Mouse (Mus musculus) forebrain, embryonic 15.5 days (tissue): ENCODE measurements at regions not wholly inside any gene's neighbourhood (a gene's known extent, or its start where the extent isn't known, plus 50 kb on each side); places are given as distances from the start of the nearest gene placed in this dataset.

ENCODE experiments used
- ATAC-seq: fragments of 200-750 bp; cut with Nextera tagmentation; replicated peaks from 2 replicates; pipeline ENCODE4 v1.8.0; 2017; ENCODE audit warnings: mild to moderate bottlenecking, moderate TSS enrichment, moderate library complexity
- H3K27ac ChIP-seq: fragments of 300-500 bp; sonication (generic); replicated peaks from 2 replicates; pipeline ENCODE4 v1.5.1; 2015; ENCODE audit warnings: mild to moderate bottlenecking, inconsistent platforms
- H3K27me3 ChIP-seq: fragments of 300-500 bp; sonication (generic); 2 replicates; pipeline ENCODE4 v1.6.1; 2015; ENCODE audit warnings: inconsistent platforms
- H3K36me3 ChIP-seq: fragments of 300-500 bp; sonication (generic); 2 replicates; pipeline ENCODE4 v1.6.1; 2015; ENCODE audit warnings: mild to moderate bottlenecking, inconsistent platforms
- H3K4me1 ChIP-seq: fragments of 300-500 bp; sonication (generic); 2 replicates; pipeline ENCODE4 v1.6.1; 2015; ENCODE audit warnings: inconsistent platforms
- H3K4me2 ChIP-seq: fragments of 300-500 bp; sonication (generic); replicated peaks from 2 replicates; pipeline ENCODE4 v1.6.1; 2015; ENCODE audit warnings: mild to moderate bottlenecking, inconsistent platforms
- H3K4me3 ChIP-seq: fragments of 300-500 bp; sonication (generic); 2 replicates; pipeline ENCODE4 v1.5.1; 2015; ENCODE audit warnings: mild to moderate bottlenecking, inconsistent platforms
- H3K9ac ChIP-seq: fragments of 300-500 bp; sonication (generic); replicated peaks from 2 replicates; pipeline ENCODE4 v1.6.1; 2015; ENCODE audit warnings: mild to moderate bottlenecking, inconsistent platforms
- H3K9me3 ChIP-seq: fragments of 300-500 bp; sonication (generic); 2 replicates; pipeline ENCODE4 v1.6.1; 2016; ENCODE audit warnings: inconsistent platforms
- WGBS: fragments of 180-500 bp; shearing (Covaris S2); methylation state at CpG from one replicate; pipeline ENCODE4 v1.1.7; 2015; ENCODE audit warnings: mixed read lengths; 5-methylcytosine and 5-hydroxymethylcytosine counted together

DNA sequence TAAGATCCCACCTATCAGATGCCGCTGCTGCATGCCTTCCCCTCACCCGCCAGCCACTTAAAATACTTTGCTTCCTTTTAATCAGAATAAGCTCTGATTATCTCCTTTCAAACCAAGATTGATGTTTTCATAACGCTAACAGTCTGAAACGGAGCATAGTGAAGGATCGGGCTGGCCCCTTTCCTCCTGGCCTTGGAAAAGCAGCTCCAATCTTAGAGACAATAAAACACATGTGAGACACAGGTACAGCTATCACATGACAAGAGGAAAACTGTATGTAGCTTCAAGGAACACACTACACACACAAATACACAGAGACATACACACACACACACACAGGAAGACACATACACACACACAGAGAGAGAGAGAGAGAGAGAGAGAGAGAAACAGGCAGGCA, 165.3 kb upstream of the Rnf32 start:
- H3K9me3 ChIP-seq = no peaks in the 10 kb centered on the region
- no peak for ATAC-seq
- no peak overlapping the region for H3K9ac ChIP-seq
- 52% methylated on average over 5 of the region's 5 CpGs for WGBS
- H3K36me3 ChIP-seq = no peaks in the 10 kb centered on the region
- H3K4me2 ChIP-seq = no peak overlapping the region
- no peak overlapping the region for H3K4me3 ChIP-seq
- H3K4me1 ChIP-seq = no peaks in the 10 kb centered on the region
- no peak overlapping the region for H3K27ac ChIP-seq
- H3K27me3 ChIP-seq = no peaks in the 10 kb centered on the region

DNA sequence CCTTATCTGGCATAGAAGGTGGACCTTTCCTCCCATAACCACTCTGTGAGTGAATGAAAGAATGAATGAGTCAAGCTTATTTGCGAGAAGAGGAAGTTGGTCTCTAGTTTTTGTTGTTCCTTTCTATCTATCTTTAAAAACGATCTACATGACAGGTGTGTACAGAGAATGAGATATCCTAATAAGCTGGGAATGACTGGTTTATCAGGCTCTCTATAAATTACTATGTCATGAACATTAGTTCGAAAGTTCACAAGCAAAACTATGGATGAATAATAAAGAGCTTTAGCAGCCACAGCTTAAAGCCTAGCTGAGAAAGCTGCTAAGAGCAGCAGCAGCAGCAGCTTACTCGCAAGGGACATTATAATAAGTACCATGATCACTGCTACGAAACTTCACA, 165.8 kb upstream of the Rnf32 start:
- WGBS = 76% methylated on average over 5 of the region's 5 CpGs
- H3K27ac ChIP-seq = no peak overlapping the region

DNA sequence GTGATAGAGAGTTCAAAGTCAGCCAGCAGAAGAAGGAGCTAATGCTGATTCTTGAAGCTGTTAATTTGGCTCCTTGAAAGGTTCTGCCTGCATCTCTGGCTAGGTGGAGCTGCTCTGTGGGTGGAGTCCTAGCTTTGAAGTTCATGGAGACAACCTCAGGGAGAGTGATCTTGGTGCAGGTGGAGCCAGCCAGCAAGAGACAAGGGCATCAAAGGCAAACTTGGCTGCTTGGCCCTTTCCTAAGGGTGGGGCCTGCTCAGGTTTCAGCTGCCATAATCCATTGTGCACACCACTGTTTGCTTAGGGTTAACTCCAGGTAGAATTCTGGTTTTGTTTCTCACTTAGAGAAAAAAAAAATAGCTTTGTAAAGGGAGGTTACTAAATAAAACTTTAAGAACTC, 170.7 kb upstream of the Rnf32 start:
- H3K27ac ChIP-seq = no peak overlapping the region
- H3K36me3 ChIP-seq = no peaks in the 10 kb centered on the region
- no peak for ATAC-seq
- H3K4me3 ChIP-seq = no peak overlapping the region
- H3K27me3 ChIP-seq = no peaks in the 10 kb centered on the region
- H3K4me2 ChIP-seq = no peak overlapping the region
- H3K9ac ChIP-seq = no peak overlapping the region
- H3K4me1 ChIP-seq = no peaks in the 10 kb centered on the region
- no peaks in the 10 kb centered on the region for H3K9me3 ChIP-seq

More for the DNA sequence above, 165.8 kb upstream of the Rnf32 start:
- no peaks in the 10 kb centered on the region for H3K27me3 ChIP-seq
- no peak overlapping the region for H3K9ac ChIP-seq
- no peaks in the 10 kb centered on the region for H3K4me1 ChIP-seq
- no peak for ATAC-seq
- no peak overlapping the region for H3K4me3 ChIP-seq
- H3K36me3 ChIP-seq = no peaks in the 10 kb centered on the region
- H3K4me2 ChIP-seq = no peak overlapping the region
- no peaks in the 10 kb centered on the region for H3K9me3 ChIP-seq

DNA sequence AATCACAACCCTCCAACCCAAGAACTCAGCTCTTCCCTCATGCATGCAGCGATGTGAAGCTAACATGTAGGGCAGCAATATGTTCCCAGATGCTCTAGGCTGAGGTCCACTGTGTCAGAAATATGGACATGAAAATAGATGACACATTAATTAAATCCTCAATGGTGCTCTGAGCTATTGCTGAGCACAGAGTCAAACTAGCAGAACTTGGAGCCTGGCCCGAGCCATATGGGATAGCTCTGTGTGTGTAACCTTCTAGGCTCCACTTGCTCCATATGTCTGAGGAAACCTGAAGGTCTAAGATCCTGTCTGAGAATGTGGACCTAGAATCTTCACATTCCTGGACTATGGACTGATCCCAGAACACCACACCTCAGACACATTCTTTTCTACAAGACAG, 203.0 kb upstream of the Rnf32 start:
- H3K36me3 ChIP-seq = no peaks in the 10 kb centered on the region
- H3K4me2 ChIP-seq = no peak overlapping the region
- no peak overlapping the region for H3K27ac ChIP-seq
- WGBS = 87% methylated on average over 2 of the region's 2 CpGs
- H3K4me3 ChIP-seq = no peak overlapping the region
- no peak for ATAC-seq
- no peaks in the 10 kb centered on the region for H3K27me3 ChIP-seq
- no peak overlapping the region for H3K9ac ChIP-seq
- no peaks in the 10 kb centered on the region for H3K4me1 ChIP-seq
- no peaks in the 10 kb centered on the region for H3K9me3 ChIP-seq

DNA sequence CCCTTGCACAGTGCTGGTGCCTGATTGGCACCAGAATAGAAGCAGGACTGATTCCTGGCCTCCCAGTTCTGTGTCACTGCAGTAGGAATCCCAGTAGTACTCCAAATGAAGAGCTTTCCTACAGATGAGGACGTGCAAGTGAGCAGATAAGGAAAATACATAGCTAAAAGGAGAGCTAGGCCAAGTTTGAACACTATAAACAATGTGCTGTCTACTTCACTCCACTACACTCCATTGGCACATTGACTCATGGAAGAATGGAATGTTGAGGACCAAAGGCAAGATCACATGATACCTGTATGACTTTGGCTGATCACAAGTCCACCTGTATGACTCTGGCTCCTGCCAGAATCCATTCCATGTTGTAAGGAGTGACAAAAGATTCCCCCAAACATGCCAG, 215.9 kb upstream of the Rnf32 start:
- ATAC-seq = no peak
- no peaks in the 10 kb centered on the region for H3K4me1 ChIP-seq
- H3K9ac ChIP-seq = no peak overlapping the region
- no peak overlapping the region for H3K4me2 ChIP-seq
- no peak overlapping the region for H3K4me3 ChIP-seq
- H3K36me3 ChIP-seq = no peaks in the 10 kb centered on the region
- no peaks in the 10 kb centered on the region for H3K9me3 ChIP-seq
- WGBS = 63% methylated on average over 1 of the region's 1 CpGs
- H3K27ac ChIP-seq = no peak overlapping the region
- no peaks in the 10 kb centered on the region for H3K27me3 ChIP-seq

GRCm38 (mm10) chr5:28970404-28970803, 225.4 kb upstream of the Rnf32 start:
- Histone ChIP-seq H3K9ac (no peak overlapping the region), H3K27me3 (no peaks in the 10 kb centered on the region), H3K4me3 (no peak overlapping the region), H3K4me1 (no peaks in the 10 kb centered on the region), H3K27ac (no peak overlapping the region), H3K9me3 (no peaks in the 10 kb centered on the region), H3K36me3 (no peaks in the 10 kb centered on the region), H3K4me2 (no peak overlapping the region)
- no peak for ATAC-seq
- 83% methylated on average over 2 of the region's 2 CpGs for WGBS

- Histone ChIP-seq H3K4me2 (no peak overlapping the region), H3K4me1 (no peaks in the 10 kb centered on the region), H3K27me3 (no peaks in the 10 kb centered on the region), H3K4me3 (no peak overlapping the region), H3K9me3 (no peaks in the 10 kb centered on the region), H3K9ac (no peak overlapping the region), H3K27ac (no peak overlapping the region), H3K36me3 (no peaks in the 10 kb centered on the region)
- no peak for ATAC-seq
These were observed 240.8 kb upstream of the Rnf32 start for GRCm38 (mm10) chr5:28955036-28955435.

DNA sequence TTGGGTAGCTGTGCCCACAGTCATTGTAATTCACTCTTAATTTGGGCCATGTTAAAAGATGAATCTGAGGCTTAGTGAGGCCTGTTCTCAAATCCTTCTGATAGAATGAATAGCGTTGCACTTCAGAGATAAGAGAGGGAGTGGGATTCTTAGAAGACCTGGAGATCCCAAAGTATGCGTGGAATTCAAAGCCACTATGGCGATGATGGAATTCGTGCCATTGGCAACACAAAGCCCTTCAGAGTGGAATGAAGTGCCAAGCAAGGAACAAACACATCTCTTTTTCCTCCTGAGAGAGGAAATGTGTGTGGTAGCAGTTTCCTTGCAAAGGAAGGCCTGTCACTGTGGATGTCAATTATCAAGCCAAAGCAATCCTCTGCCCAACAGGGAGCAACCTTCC, 248.3 kb upstream of the Rnf32 start:
- 67% methylated on average over 4 of the region's 4 CpGs for WGBS
- H3K27ac ChIP-seq = no peak overlapping the region
- H3K36me3 ChIP-seq = no peaks in the 10 kb centered on the region
- H3K9me3 ChIP-seq = no peaks in the 10 kb centered on the region
- no peaks in the 10 kb centered on the region for H3K27me3 ChIP-seq
- no peak overlapping the region for H3K4me3 ChIP-seq
- no peak overlapping the region for H3K9ac ChIP-seq
- H3K4me1 ChIP-seq = no peaks in the 10 kb centered on the region
- no peak overlapping the region for H3K4me2 ChIP-seq
- ATAC-seq = no peak

DNA sequence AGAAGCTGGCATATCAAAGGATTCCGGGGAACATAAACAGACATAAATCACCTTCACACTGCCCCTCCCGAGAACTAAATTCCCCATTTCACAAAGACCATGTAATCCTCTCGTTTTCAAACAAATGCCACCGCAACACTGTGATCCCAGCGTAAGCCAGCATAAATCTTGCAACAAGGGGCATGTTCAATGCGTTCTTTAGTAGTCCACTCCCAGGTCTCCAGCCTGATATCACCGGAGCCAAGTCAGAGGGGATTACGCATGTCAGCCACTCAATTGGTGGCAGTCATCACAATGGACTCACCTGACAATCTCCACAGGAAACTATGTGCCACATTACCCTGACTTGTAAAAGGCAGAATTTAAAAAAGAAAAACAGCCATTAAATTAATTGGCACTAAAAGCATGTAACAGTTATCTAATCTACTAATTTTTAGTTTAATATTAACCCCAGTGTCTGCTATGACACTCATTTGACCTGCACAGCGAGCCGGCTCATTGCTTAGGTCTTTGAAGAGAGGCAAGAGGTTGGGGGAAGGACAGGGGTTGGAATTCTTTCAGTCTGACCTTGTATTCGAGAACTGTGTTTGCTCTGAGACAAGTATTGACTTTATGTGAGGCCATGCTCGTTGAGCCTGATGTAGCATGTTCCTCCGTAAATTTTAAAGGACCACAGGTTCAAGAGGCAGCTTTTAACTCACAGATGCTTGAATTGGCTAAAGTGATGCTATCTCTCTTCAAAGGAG, 252.0 kb upstream of the Rnf32 start:
- no peak overlapping the region for H3K4me2 ChIP-seq
- H3K27me3 ChIP-seq = no peaks in the 10 kb centered on the region
- H3K4me3 ChIP-seq = no peak overlapping the region
- H3K36me3 ChIP-seq = no peaks in the 10 kb centered on the region
- no peaks in the 10 kb centered on the region for H3K9me3 ChIP-seq
- H3K27ac ChIP-seq = no peak overlapping the region
- WGBS = 49% methylated on average over 13 of the region's 13 CpGs
- H3K9ac ChIP-seq = no peak overlapping the region
- ATAC-seq = no peak
- no peaks in the 10 kb centered on the region for H3K4me1 ChIP-seq

- Histone ChIP-seq H3K27ac (no peak overlapping the region), H3K36me3 (no peaks in the 10 kb centered on the region), H3K9ac (no peak overlapping the region), H3K4me2 (no peak overlapping the region), H3K9me3 (no peaks in the 10 kb centered on the region), H3K27me3 (no peaks in the 10 kb centered on the region), H3K4me1 (no peaks in the 10 kb centered on the region), H3K4me3 (no peak overlapping the region)
- WGBS = 60% methylated on average over 5 of the region's 5 CpGs
- ATAC-seq = no peak
These were observed 254.8 kb upstream of the Rnf32 start for GRCm38 (mm10) chr5:28940972-28941371.

GRCm38 (mm10) chr5:28919296-28920063, 276.3 kb upstream of the Rnf32 start:
- H3K4me3 ChIP-seq = no peak overlapping the region
- no peaks in the 10 kb centered on the region for H3K4me1 ChIP-seq
- no peak for ATAC-seq
- no peak overlapping the region for H3K9ac ChIP-seq
- H3K27me3 ChIP-seq = no peaks in the 10 kb centered on the region
- no peak overlapping the region for H3K27ac ChIP-seq
- H3K36me3 ChIP-seq = no peaks in the 10 kb centered on the region
- 88% methylated on average over 4 of the region's 4 CpGs for WGBS
- H3K4me2 ChIP-seq = no peak overlapping the region
- H3K9me3 ChIP-seq = no peaks in the 10 kb centered on the region

DNA sequence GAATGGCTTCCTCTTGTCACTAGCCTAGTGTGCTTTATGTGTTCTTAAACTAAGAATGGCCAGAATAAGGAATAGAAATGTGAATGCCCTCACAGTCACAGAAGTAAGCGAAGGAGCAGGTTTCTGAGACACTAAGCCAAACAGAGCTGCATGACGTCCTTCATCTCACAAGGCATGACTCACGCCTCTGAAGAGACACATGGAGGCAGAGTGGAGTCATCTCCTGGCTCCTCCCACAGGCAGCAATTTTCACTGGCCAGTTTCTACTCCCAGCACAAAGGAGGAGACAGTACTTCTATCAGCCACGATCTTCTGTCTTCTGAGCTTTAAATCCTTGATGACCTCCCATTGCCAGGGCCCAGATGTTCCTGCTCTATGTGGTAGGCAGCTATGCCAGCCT, 291.3 kb upstream of the Rnf32 start:
- WGBS = 39% methylated on average over 4 of the region's 4 CpGs
- ATAC-seq = no peak
- Histone ChIP-seq H3K4me2 (no peak overlapping the region), H3K27ac (no peak overlapping the region), H3K9ac (no peak overlapping the region), H3K4me1 (no peaks in the 10 kb centered on the region), H3K9me3 (no peaks in the 10 kb centered on the region), H3K36me3 (no peaks in the 10 kb centered on the region), H3K27me3 (no peaks in the 10 kb centered on the region), H3K4me3 (no peak overlapping the region)
